Mouse (Mus musculus) liver, embryonic 12.5 days (tissue): ENCODE measurements around the gene Prdx6. TPM values are rescaled to one million over a fixed set of nuclear protein-coding genes. Genes with fewer than 3 reads are reported as not detected.

Experiments used
- ATAC-seq: fragments of 200-750 bp; cut with Nextera tagmentation; 2 replicates; pipeline ENCODE4 v1.8.0; 2017; ENCODE audit warnings: moderate number of reproducible peaks, mild to moderate bottlenecking, moderate library complexity
- H3K27ac ChIP-seq: fragments of 300-500 bp; sonication (generic); 2 replicates; pipeline ENCODE4 v1.5.1; 2016; ENCODE audit warnings: mild to moderate bottlenecking
- H3K27me3 ChIP-seq: fragments of 300-500 bp; sonication (generic); replicated peaks from 2 replicates; pipeline ENCODE4 v1.6.1; 2016; ENCODE audit warnings: mild to moderate bottlenecking, moderate library complexity
- H3K36me3 ChIP-seq: fragments of 300-500 bp; sonication (generic); 2 replicates; pipeline ENCODE4 v1.6.1; 2016; ENCODE audit warnings: mild to moderate bottlenecking, moderate library complexity
- H3K4me1 ChIP-seq: fragments of 300-500 bp; sonication (generic); 2 replicates; pipeline ENCODE4 v1.6.1; 2016
- H3K4me2 ChIP-seq: fragments of 300-500 bp; sonication (generic); 2 replicates; pipeline ENCODE4 v1.6.1; 2016; ENCODE audit warnings: mild to moderate bottlenecking, moderate library complexity
- H3K4me3 ChIP-seq: fragments of 300-500 bp; sonication (generic); 2 replicates; pipeline ENCODE4 v1.5.1; 2016; ENCODE audit warnings: mild to moderate bottlenecking, moderate library complexity
- H3K9ac ChIP-seq: fragments of 300-500 bp; sonication (generic); 2 replicates; pipeline ENCODE4 v1.6.1; 2016; ENCODE audit warnings: mild to moderate bottlenecking, moderate library complexity
- H3K9me3 ChIP-seq: fragments of 300-500 bp; sonication (generic); replicated peaks from 2 replicates; pipeline ENCODE4 v1.6.1; 2016; ENCODE audit warnings: mild to moderate bottlenecking, moderate library complexity
- WGBS: fragments of 180-500 bp; shearing (Covaris S2); methylation state at CpG from one replicate; pipeline ENCODE4 v1.1.7; 2016; ENCODE audit not compliant: insufficient replicate concordance; 5-methylcytosine and 5-hydroxymethylcytosine counted together
- polyA plus RNA-seq: library from polyadenylated mRNA; unstranded; fragments of >200 nt; fragmentation: Nextera tagmentation; extraction: Ambion mirVana; gene quantifications from 2 replicates; pipeline ENCODE4 v1.2.1, GENCODE M21; 2016

Prdx6 gene
- 467 and 508 TPM in 2 replicates for polyA plus RNA-seq

DNA sequence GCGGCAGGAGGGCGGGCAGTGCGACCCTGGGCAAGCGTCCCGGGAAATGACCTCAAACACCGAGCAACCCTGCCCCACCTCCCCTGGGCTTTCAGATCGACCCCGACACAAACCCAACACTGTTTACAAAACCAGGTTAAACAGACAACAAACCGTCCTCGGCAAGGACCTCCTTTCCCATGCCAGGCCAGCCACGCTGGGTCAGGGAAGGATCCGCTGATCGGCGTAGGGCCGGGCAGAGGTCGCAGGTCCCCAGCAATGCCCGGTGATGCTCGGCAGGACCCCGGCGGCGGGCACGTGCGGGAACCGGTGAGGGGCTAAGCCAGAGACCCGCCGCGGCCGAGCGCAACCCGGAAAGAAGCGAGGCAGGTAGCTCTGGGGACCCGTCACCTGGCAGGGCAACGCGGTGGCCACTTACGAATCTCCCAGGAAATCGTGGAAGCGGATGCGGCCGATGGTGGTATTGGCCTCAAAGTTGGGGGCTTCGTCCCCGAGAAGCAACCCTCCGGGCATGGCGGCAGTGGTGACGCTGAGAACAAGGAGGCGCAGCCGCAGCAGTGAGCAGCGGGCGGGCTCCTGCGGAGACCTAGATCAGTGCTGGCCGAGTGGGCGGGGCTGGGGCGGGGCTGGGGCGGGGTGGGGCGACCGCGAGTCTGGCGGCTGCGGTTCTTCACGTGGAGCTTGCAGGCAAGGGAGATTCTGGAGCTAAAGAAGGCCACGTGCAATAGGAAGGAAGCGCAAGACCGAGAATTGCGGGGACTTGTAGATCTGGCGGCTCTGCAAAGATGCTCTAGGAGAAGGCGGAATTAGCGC is at the start of gene Prdx6:
Gene Prdx6 (minus strand): TSS at position 616 of the 813 bp plus-strand sequence.
- Histone ChIP-seq H3K36me3 (peaks cover 18% of the 10 kb centered on the region), H3K4me2 (peak within 1 kb of the TSS; percentile 93), H3K4me1 (peaks cover 92% of the 10 kb centered on the region), H3K4me3 (peak within 1 kb of the TSS; percentile 92), H3K9ac (peak within 1 kb of the TSS; percentile 96), H3K9me3 (no peaks in the 10 kb centered on the region), H3K27me3 (no peaks in the 10 kb centered on the region), H3K27ac (peak within 1 kb of the TSS; percentile 89)
- WGBS = under 1% methylated on average over 65 of the region's 66 CpGs
- peak; percentile 84 for ATAC-seq

DNA sequence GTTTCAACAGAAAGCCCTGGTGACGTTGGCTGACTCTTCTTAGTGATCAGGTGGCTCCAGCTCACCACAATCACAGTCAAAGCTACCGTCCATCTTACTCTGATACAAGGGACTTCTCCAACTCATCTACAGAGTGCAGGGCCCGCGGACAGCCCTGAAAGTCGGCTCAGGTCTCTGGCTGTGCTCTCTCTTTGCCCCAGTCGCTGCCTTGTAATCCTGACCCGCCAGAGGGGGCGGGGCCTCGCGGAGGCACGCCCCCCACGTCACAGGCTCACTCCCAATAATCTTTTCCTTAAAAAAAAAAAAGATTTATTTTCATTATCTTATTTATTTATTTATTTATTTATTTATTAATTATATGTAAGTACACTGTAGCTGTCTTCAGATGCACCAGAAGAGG is 37.2 kb upstream of the Prdx6 start:
- no peak for ATAC-seq
- H3K36me3 ChIP-seq = no peaks in the 10 kb centered on the region
- 32% methylated on average over 12 of the region's 12 CpGs for WGBS
- H3K27me3 ChIP-seq = peaks cover 4% of the 10 kb centered on the region; the same call in 1 of the 2 replicates
- H3K4me1 ChIP-seq = no peaks in the 10 kb centered on the region
- no peak overlapping the region for H3K4me2 ChIP-seq
- H3K27ac ChIP-seq = no peak overlapping the region
- H3K9me3 ChIP-seq = 0 out of 2 replicates have a peak, but pooled peaks cover 3% of the 10 kb centered on the region
- H3K9ac ChIP-seq = no peak overlapping the region
- H3K4me3 ChIP-seq = no peak overlapping the region

DNA sequence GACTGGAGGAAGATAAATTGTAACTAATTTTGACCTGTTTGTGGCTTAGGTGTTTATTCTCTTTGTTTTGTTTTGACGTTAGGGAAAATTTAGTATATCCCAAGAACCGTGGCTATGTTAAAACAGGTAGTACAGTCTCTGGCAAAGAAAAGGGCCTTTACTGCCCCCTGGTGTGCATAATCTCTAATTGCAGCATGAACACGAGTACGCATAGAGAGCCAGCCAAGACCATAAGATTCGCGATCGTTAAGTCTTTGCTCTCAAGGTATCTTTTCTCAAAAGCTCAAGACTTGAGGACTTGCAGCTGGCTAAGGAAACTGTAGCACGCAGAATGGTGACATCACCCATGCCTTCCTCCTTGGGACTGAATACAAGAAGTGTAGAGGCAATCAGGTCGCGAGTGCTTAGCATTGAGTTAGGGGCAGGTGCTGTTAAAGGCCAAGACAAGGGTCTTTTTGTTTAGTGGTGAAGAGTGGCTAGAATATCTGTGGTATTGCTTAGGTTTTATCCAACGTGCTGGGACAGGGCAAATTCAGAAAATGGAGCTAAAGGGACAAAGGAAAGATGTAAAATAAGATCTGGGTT is 35.8 kb upstream of the Prdx6 start:
- no peaks in the 10 kb centered on the region for H3K4me1 ChIP-seq
- H3K9ac ChIP-seq = no peak overlapping the region
- no peak overlapping the region for H3K27ac ChIP-seq
- H3K36me3 ChIP-seq = no peaks in the 10 kb centered on the region
- H3K9me3 ChIP-seq = 0 out of 2 replicates have a peak, but pooled peaks cover 3% of the 10 kb centered on the region
- WGBS = 22% methylated on average over 11 of the region's 11 CpGs
- no peak overlapping the region for H3K4me2 ChIP-seq
- H3K4me3 ChIP-seq = no peak overlapping the region
- ATAC-seq = peak; percentile 65; the same call in 1 of the 2 replicates
- H3K27me3 ChIP-seq = peaks cover 4% of the 10 kb centered on the region; the same call in 1 of the 2 replicates

DNA sequence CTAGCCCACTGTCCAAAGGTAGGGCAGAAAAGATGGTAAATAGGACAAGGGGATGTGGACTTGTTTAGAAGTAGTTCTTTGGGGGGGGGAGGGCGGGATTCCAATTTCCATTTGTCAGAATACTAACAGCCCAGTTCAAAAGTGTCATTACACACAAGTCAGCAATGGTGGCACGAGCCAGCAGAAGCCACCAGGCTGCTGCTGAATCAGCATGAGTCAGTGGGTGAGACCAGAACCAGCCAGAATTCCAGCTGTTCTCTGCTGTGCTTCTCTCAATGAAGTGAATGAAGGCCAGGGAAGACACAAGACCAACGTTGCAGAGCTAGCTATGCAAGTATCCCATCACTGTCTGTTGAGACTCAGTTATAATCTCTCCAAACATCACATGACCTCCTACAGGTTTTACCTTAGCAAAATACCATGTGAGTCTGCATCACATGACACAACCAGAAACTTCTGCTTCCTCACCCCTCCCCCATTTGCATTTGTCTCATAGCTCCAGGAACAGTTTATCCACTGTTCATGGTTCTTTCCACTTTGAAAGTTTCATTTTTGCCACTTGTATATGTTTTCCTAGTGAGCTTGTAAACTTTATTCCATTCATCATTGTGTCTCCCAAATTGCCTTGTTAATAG is 30.2 kb upstream of the Prdx6 start:
- no peaks in the 10 kb centered on the region for H3K36me3 ChIP-seq
- no peaks in the 10 kb centered on the region for H3K27me3 ChIP-seq
- no peaks in the 10 kb centered on the region for H3K4me1 ChIP-seq
- 60% methylated on average over 3 of the region's 3 CpGs for WGBS
- no peak overlapping the region for H3K9ac ChIP-seq
- no peak overlapping the region for H3K27ac ChIP-seq
- H3K9me3 ChIP-seq = no peaks in the 10 kb centered on the region
- H3K4me2 ChIP-seq = no peak overlapping the region
- no peak overlapping the region for H3K4me3 ChIP-seq
- ATAC-seq = no peak

DNA sequence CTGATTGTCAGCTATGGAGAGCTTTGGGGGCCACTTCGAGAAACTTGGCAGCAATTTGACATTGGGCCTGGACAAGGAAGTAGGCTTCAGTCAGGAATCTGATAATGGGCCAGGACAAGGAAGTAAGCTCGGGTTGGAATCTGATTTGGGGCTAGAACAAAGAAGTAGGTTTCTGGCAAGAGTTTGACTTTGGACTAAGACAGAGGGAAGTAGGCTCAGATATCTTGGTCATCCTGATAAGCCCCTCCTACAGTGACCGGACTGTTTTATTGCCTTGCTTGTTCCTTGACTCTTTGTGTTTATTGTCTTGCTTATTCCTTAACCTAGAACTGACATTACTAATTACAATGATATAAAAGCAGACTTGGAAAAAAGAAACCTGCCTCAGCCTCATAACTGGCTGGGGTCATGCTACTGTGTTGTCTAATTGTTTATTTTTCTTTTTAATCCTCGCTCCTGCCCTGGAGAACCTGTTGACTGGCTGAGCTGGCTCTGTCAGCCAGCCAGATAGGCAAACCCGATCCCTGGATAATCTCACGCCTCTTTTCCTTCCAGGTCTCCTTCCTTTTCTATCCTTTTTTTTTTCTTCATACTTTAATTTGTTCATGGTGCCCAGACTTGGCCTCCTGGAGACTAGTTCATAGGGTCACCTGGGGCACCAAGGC is 28.4 kb upstream of the Prdx6 start:
- no peaks in the 10 kb centered on the region for H3K36me3 ChIP-seq
- H3K27ac ChIP-seq = no peak overlapping the region
- no peaks in the 10 kb centered on the region for H3K27me3 ChIP-seq
- no peaks in the 10 kb centered on the region for H3K4me1 ChIP-seq
- ATAC-seq = no peak
- H3K9me3 ChIP-seq = no peaks in the 10 kb centered on the region
- no peak overlapping the region for H3K9ac ChIP-seq
- 40% methylated on average over 6 of the region's 6 CpGs for WGBS
- no peak overlapping the region for H3K4me3 ChIP-seq
- H3K4me2 ChIP-seq = no peak overlapping the region

DNA sequence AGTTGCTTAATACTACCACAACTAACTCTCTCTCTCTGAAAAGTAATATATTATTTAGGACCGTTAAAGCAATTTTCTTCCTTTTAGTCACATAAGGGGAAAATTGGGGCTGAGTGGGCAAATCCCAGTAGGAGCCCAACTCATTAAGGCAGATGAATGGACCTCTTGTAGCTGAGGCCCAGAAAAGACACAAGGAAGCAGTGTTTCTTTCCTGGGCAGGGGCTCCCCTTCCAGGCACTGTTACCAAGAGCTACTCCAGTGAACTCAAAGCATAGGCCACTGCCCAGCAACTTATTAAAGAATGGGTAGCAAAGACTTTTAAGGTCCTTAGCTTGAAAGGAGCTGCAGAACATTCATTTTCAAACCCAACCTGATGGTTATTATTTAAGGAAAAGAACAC is 22.5 kb upstream of the Prdx6 start:
- Histone ChIP-seq H3K9ac (no peak overlapping the region), H3K4me2 (no peak overlapping the region), H3K4me1 (peaks cover 11% of the 10 kb centered on the region), H3K27me3 (no peaks in the 10 kb centered on the region), H3K9me3 (no peaks in the 10 kb centered on the region), H3K36me3 (no peaks in the 10 kb centered on the region), H3K4me3 (no peak overlapping the region), H3K27ac (no peak overlapping the region)
- ATAC-seq = no peak
- WGBS = 75% methylated on average over 1 of the region's 1 CpGs

DNA sequence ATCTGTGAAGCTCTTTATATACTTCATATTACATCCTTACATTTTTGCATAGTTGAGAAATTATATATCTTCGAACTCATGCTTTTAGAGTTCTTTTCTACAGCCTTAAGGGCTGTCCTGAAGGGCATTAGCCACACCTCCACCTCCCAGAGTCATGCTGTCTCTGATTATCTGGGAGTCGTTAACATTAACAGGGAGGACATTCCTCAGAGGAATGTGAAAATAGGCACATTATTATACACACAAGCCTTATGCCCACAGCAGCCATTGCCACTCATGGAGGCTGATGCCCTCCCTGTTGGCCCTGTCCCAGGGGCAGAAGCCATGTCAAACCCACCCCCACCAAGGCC is 20.4 kb upstream of the Prdx6 start:
- no peak overlapping the region for H3K4me3 ChIP-seq
- H3K9me3 ChIP-seq = no peaks in the 10 kb centered on the region
- WGBS = 55% methylated on average over 2 of the region's 2 CpGs
- no peaks in the 10 kb centered on the region for H3K36me3 ChIP-seq
- no peak overlapping the region for H3K27ac ChIP-seq
- H3K4me2 ChIP-seq = no peak overlapping the region
- H3K27me3 ChIP-seq = no peaks in the 10 kb centered on the region
- H3K9ac ChIP-seq = no peak overlapping the region
- no peak for ATAC-seq
- H3K4me1 ChIP-seq = peaks cover 28% of the 10 kb centered on the region

DNA sequence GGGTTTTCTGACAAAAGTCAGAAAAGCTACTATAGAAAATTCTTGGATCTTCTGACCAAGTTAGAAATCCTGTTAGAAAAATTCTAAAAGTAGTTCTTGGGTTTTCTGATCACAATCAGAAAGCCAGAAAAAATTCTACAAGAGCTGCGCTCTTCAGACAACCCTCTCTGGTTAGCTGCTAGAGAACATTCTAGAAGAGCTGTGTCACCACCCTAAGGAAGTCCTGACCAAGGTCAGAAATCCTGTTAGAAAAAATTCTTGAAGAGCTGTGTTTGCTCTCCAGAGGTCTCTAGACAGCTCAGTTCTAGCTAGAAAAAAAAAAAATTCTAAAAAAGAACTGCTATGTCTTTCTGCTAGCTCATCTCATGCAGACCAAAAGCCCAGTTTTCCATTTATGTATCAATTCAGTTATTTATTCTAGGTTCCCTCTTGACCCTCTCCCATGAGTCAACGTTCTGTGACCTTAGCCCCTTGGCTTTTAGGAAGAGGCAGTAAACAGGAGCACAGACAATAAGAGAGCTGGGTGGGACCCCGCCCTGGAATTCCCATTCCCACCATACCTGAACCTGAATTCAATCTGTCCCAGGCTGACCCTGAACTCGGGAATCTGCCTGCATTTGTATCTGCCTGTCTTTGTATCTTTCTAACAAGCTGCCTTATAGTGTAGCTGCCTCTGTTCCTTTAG is 19.9 kb upstream of the Prdx6 start:
- H3K4me2 ChIP-seq = no peak overlapping the region
- H3K9me3 ChIP-seq = no peaks in the 10 kb centered on the region
- no peaks in the 10 kb centered on the region for H3K27me3 ChIP-seq
- no peak for ATAC-seq
- H3K9ac ChIP-seq = no peak overlapping the region
- H3K4me1 ChIP-seq = peaks cover 28% of the 10 kb centered on the region
- WGBS = 67% methylated on average over 4 of the region's 4 CpGs
- no peak overlapping the region for H3K27ac ChIP-seq
- no peaks in the 10 kb centered on the region for H3K36me3 ChIP-seq
- H3K4me3 ChIP-seq = no peak overlapping the region

DNA sequence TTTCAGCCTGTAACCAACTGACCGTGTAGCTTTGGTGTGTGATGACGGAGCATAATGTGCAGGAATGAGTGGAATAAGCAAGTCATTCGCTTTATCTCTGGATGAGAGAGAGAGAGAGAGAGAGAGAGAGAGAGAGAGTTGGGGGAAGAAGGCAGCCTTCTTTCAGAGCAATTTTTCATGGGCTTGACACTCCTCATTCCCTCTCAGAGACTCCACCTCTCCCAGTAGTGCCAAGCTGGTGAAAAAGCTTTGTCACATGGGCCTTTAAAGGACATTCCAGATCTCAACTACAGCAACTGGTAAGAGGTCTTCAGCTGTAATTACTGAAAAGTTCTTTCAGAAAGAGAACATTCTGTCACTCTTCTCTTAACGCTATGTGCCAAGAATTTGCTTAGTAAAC is 18.3 kb upstream of the Prdx6 start:
- Histone ChIP-seq H3K27ac (peak overlapping the region; percentile 72), H3K36me3 (no peaks in the 10 kb centered on the region), H3K4me1 (peaks cover 28% of the 10 kb centered on the region), H3K9me3 (no peaks in the 10 kb centered on the region), H3K27me3 (no peaks in the 10 kb centered on the region), H3K4me3 (no peak overlapping the region), H3K9ac (no peak overlapping the region; the same call in 1 of the 2 replicates), H3K4me2 (peak overlapping the region; percentile 18; the same call in 1 of the 2 replicates)
- 55% methylated on average over 4 of the region's 4 CpGs for WGBS
- ATAC-seq = peak; percentile 72

DNA sequence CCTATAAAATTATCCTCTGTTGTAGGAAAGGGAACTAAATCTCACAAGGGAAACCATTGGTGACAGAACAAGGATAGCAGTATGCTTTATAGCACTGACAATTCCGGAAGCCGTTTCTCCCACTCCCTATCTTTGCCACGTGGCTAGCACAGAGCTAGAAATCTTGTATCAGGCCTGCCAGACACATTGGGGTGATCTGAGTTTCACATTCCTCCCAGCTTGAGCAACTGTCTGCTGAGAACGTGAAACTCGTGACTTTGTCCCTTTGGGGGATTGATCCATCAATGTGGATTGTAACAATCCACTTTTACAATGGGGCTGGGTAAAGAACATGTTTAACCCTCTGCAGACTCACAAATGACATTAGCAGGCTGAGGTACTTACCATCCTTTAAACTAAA is 17.9 kb upstream of the Prdx6 start:
- Histone ChIP-seq H3K4me3 (no peak overlapping the region), H3K9ac (no peak overlapping the region; the same call in 1 of the 2 replicates), H3K36me3 (no peaks in the 10 kb centered on the region), H3K27ac (peak overlapping the region; percentile 72), H3K4me2 (peak overlapping the region; percentile 18; the same call in 1 of the 2 replicates), H3K27me3 (no peaks in the 10 kb centered on the region), H3K4me1 (peaks cover 28% of the 10 kb centered on the region), H3K9me3 (no peaks in the 10 kb centered on the region)
- peak; percentile 88 for ATAC-seq
- 26% methylated on average over 5 of the region's 5 CpGs for WGBS

DNA sequence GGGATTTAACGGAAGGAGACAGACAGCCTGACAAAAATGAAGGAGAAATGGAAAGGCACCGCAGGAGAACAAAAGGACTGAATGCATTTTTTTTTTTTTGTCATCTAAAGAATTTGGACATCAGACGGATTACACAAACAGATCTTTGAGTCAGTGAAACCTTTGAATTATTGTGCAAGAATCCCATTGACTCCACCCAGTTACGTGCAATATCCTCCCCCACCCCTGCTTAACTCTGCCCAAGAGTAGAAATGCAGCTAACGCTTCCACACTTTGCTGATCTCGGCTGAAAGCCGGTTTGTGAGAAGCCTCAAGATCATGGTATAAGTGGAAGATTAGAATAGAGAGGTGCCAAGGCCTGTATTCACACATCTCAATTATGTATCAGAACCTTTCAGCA is 17.1 kb upstream of the Prdx6 start:
- 46% methylated on average over 7 of the region's 7 CpGs for WGBS
- Histone ChIP-seq H3K27ac (peak overlapping the region; percentile 46; the same call in 1 of the 2 replicates), H3K4me1 (peaks cover 28% of the 10 kb centered on the region), H3K4me3 (no peak overlapping the region), H3K36me3 (no peaks in the 10 kb centered on the region), H3K27me3 (no peaks in the 10 kb centered on the region), H3K9me3 (no peaks in the 10 kb centered on the region), H3K9ac (no peak overlapping the region), H3K4me2 (peak overlapping the region; percentile 18; the same call in 1 of the 2 replicates)
- 0 out of 2 replicates have a peak, but pooled peaks have one; percentile 17 for ATAC-seq
